Mouse (Mus musculus): ENCODE measurements around the gene Zswim3.

- TF ChIP-seq ZNF384 (IDR thresholded peaks at IDR 0.05; ENCODE audit: low read depth, low read length) (no peak), CHD2 (IDR thresholded peaks at IDR 0.05; ENCODE audit: low read depth, low read length) (no peak)
Observed at GRCm38 (mm10) chr2:164868491-164868890, 63.6 kb downstream of the Zswim3 start.
